Mouse (Mus musculus) CH12.LX (cell line): ENCODE measurements around the gene Gcnt1. TPM values are rescaled to one million over a fixed set of nuclear protein-coding genes. Genes with fewer than 3 reads are reported as not detected.

Experiments used
- DNase-seq: peaks from one replicate; pipeline ENCODE4 v3.0.0-alpha.2; 2013; ENCODE audit errors: extremely low read depth
- H3K27ac ChIP-seq: 2 replicates; pipeline ENCODE4 v1.5.1; 2012; ENCODE audit warnings: low read depth, mild to moderate bottlenecking, control low read depth, moderate library complexity; ENCODE audit not compliant: insufficient read depth
- H3K27me3 ChIP-seq: replicated peaks from 2 replicates; pipeline ENCODE3; 2012; ENCODE audit warnings: inconsistent platforms
- H3K36me3 ChIP-seq, 2 experiments: replicated peaks in 1 of 2; 2 replicates each; pipeline versions ENCODE3 to v1.6.1; 2012; ENCODE audit warnings: inconsistent platforms in 1 of 2, low read length in 1 of 2, mild to moderate bottlenecking in 1 of 2, mixed read lengths in 1 of 2, moderate library complexity in 1 of 2; ENCODE audit not compliant: control insufficient read depth in 1 of 2, insufficient read depth in 1 of 2
- H3K4me1 ChIP-seq, 2 experiments: 2 replicates each; pipeline ENCODE4 v1.6.1; 2012; ENCODE audit warnings: inconsistent platforms in 1 of 2, moderate library complexity in 1 of 2; ENCODE audit not compliant: insufficient read depth in 2 of 2, control insufficient read depth in 1 of 2
- H3K4me2 ChIP-seq: 2 replicates; pipeline ENCODE4 v1.6.1; 2012; ENCODE audit warnings: low read depth, mild to moderate bottlenecking, control low read depth; ENCODE audit not compliant: poor library complexity, insufficient read depth, severe bottlenecking
- H3K4me3 ChIP-seq, 3 experiments: fragments of 150-350 bp in 1 of 3; sonication (generic) in 1 of 3; replicated peaks in 1 of 3; 2 replicates each; pipeline versions ENCODE3 to v1.5.1; 2011 to 2012; ENCODE audit warnings: low read depth in 2 of 3, low read length in 2 of 3, mild to moderate bottlenecking in 2 of 3, moderate library complexity in 2 of 3, control low read depth in 1 of 3, improper control_type of control experiment in 1 of 3, inconsistent platforms in 1 of 3, mixed read lengths in 1 of 3; ENCODE audit not compliant: poor library complexity in 1 of 3
- H3K79me2 ChIP-seq: replicated peaks from 2 replicates; pipeline ENCODE4 v1.6.1; 2012; ENCODE audit warnings: mild to moderate bottlenecking, moderate library complexity; ENCODE audit not compliant: control insufficient read depth, poor library complexity, insufficient read depth, severe bottlenecking; ENCODE audit errors: extremely low read depth
- H3K9ac ChIP-seq: 2 replicates; pipeline ENCODE4 v1.6.1; 2012; ENCODE audit warnings: low read depth, mild to moderate bottlenecking, control low read depth, moderate library complexity; ENCODE audit not compliant: insufficient read depth
- H3K9me3 ChIP-seq: replicated peaks from 2 replicates; pipeline ENCODE3; 2012; ENCODE audit warnings: low read length, inconsistent platforms, mixed read lengths
- BHLHE40 ChIP-seq: IDR thresholded peaks from 2 replicates; pipeline ENCODE4 v1.6.1; 2011; ENCODE audit warnings: mild to moderate bottlenecking, low read depth, low read length, improper control_type of control experiment
- CHD2 ChIP-seq: IDR thresholded peaks from 2 replicates; pipeline ENCODE4 v1.6.1; 2011; ENCODE audit warnings: low read length, improper control_type of control experiment
- EP300 ChIP-seq: IDR thresholded peaks from 2 replicates; pipeline ENCODE4 v1.6.1; 2011; ENCODE audit warnings: low read length, improper control_type of control experiment
- ETS1 ChIP-seq: conservative IDR thresholded peaks from 2 replicates; pipeline ENCODE4 v1.6.1; 2012; ENCODE audit warnings: low read depth, mild to moderate bottlenecking, inconsistent platforms, low read length, improper control_type of control experiment, moderate library complexity
- GABPA ChIP-seq: IDR thresholded peaks from 2 replicates; pipeline ENCODE4 v1.6.1; 2012; ENCODE audit warnings: low read depth, low read length, improper control_type of control experiment, inconsistent platforms; ENCODE audit not compliant: insufficient replicate concordance
- JUN ChIP-seq: IDR thresholded peaks from 2 replicates; pipeline ENCODE4 v1.6.1; 2011; ENCODE audit warnings: low read depth, mild to moderate bottlenecking, low read length, improper control_type of control experiment, moderate library complexity; ENCODE audit not compliant: insufficient read depth
- MAFK ChIP-seq: IDR thresholded peaks from 2 replicates; pipeline ENCODE4 v1.6.1; 2011; ENCODE audit warnings: low read length, improper control_type of control experiment; ENCODE audit not compliant: insufficient replicate concordance
- MAZ ChIP-seq: IDR thresholded peaks from 2 replicates; pipeline ENCODE4 v1.6.1; 2012; ENCODE audit warnings: low read depth, mild to moderate bottlenecking, inconsistent platforms, low read length, improper control_type of control experiment, moderate library complexity
- NELFE ChIP-seq: IDR thresholded peaks from 2 replicates; pipeline ENCODE4 v1.6.1; 2011; ENCODE audit warnings: low read depth, low read length, improper control_type of control experiment
- POLR2A ChIP-seq: IDR thresholded peaks from 2 replicates; pipeline ENCODE4 v1.6.1; 2011; ENCODE audit warnings: low read depth, mild to moderate bottlenecking, improper control_type of control experiment, low read length
- POLR2AphosphoS2 ChIP-seq: IDR thresholded peaks from 2 replicates; pipeline ENCODE4 v1.6.1; 2011; ENCODE audit warnings: low read depth, low read length, improper control_type of control experiment
- RAD21 ChIP-seq: IDR thresholded peaks from 2 replicates; pipeline ENCODE4 v1.6.1; 2011; ENCODE audit warnings: low read depth, mild to moderate bottlenecking, low read length, improper control_type of control experiment, moderate library complexity
- TBP ChIP-seq: conservative IDR thresholded peaks from 2 replicates; pipeline ENCODE4 v1.6.1; 2011; ENCODE audit warnings: low read depth, low read length, improper control_type of control experiment
- TCF12 ChIP-seq: IDR thresholded peaks from 2 replicates; pipeline ENCODE4 v1.6.1; 2014; ENCODE audit warnings: low read depth, mild to moderate bottlenecking, inconsistent platforms, low read length, improper control_type of control experiment
- USF1 ChIP-seq: IDR thresholded peaks from 2 replicates; pipeline ENCODE4 v1.6.1; 2014; ENCODE audit warnings: low read depth, mild to moderate bottlenecking, inconsistent platforms, low read length, improper control_type of control experiment
- ZC3H11A ChIP-seq: IDR thresholded peaks from 2 replicates; pipeline ENCODE4 v1.6.1; 2012; ENCODE audit warnings: low read depth, mild to moderate bottlenecking, inconsistent platforms, low read length, improper control_type of control experiment
- ZMIZ1 ChIP-seq: IDR thresholded peaks from 2 replicates; pipeline ENCODE4 v1.6.1; 2012; ENCODE audit warnings: low read depth, mild to moderate bottlenecking, inconsistent platforms, low read length, improper control_type of control experiment
- dilution Hi-C: fragments of 300-500 bp; cut with MboI; formaldehyde crosslinking; loops from 2 replicates; pipeline ENCODE4 v1.14.3; 2020; ENCODE audit warnings: low sequenced_read_pairs; ENCODE audit not compliant: extremely low pct_unique_long_range_greater_than_20kb, extremely low pct_ligation_motif_present
- in situ Hi-C: fragments of 300-500 bp; cut with MboI; formaldehyde crosslinking; loops from 3 replicates; pipeline ENCODE4 v1.14.3; 2019; ENCODE audit warnings: low sequenced_read_pairs, low pct_ligation_motif_present, low pct_unique_long_range_greater_than_20kb, mixed read lengths
- polyA plus RNA-seq: library from polyadenylated mRNA; unstranded; fragments of >175 nt; gene quantifications from 2 replicates; pipeline ENCODE4 v1.2.1, GENCODE M21; 2012; ENCODE audit warnings: low read depth; ENCODE audit not compliant: insufficient read length
- total RNA-seq, 2 experiments: library from RNA; depleted of rRNA; stranded (reverse); fragments of 300-350 nt in 1 of 2; fragments of >200 nt in 1 of 2; gene quantifications; 2 replicates each; pipeline ENCODE4 v1.2.3; 2012 to 2014

The Gcnt1 gene
- total and polyA plus RNA-seq, 3 experiments, result 4.2 to 7.6 (median 6.6) TPM

DNA sequence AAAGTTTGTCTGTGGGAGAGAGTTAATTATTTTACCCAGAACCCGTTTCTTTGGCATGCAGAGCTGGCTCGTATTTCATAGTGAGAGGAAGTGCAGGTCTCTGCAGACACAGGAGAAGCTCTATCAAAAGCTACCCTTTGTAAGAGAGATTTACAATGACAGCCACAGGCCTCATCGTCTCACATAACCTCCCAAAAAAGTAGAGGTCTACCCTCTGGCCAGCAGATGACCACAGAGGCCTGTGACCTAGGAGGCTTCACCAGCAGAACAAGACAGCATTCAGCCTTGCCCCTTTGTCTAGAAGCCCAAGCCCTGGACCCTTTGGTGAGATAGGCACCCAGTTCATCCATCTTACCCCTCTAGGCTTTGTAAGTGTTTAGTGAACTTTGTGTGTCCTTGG lies 53.9 kb downstream of the Gcnt1 start:
- TF ChIP-seq BHLHE40, result no peak

DNA sequence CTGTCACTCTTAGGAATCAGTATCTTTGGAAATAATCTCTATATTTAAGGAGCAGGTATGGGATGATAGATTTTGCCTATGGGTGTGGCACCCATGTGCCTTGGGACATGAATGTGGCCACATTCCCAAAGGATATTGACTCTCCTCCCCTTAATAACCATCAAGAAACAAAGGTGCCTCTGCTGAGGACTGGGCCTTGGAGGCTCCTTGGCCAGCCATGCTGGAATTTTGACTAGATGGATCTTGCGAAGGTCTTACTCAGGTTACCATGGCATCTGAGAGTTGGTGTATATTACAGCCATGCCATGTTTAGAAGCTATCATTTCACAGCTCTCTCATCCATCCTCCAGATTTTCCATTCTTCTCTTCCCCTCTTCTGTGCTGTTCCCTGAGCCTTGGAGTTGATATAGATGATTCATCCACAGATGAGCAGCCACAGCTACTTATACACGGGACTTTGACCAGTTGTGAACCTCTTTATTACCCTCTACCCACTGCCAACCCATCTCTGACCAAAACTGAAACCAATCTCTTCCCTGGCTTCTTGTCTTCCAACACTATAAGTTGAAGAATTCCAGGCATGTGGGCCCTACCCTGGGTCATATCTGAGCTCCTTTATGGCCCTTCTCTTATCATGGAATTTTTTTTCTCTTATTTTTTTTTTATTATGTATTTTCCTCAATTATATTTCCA lies 56.2 kb downstream of the Gcnt1 start:
- Histone ChIP-seq H3K36me3 (no peaks in the 10 kb centered on the region), H3K27me3 (no peaks in the 10 kb centered on the region), H3K4me3 (no peak overlapping the region), H3K4me1 (peaks cover 3 to 8% of the 10 kb centered on the region in 2 experiments; a peak in 2 of 4 replicates), H3K27ac (no peak overlapping the region), H3K9ac (no peak overlapping the region)
- dilution Hi-C loops, result no loop called here
- no peak for DNase-seq
- in situ Hi-C loops, result no loop called here
- TF ChIP-seq POLR2AphosphoS2 (no peak), CHD2 (no peak), RAD21 (no peak), POLR2A (no peak), ETS1 (no peak), TCF12 (no peak), ZMIZ1 (no peak), BHLHE40 (no peak), EP300 (no peak), USF1 (no peak), GABPA (no peak), MAZ (no peak), MAFK (no peak), JUN (no peak), TBP (no peak), NELFE (no peak), ZC3H11A (no peak)
- TF ChIP-seq, all 38 proteins: peak for 0
- no peaks in the 10 kb centered on the region for H3K9me3 ChIP-seq
- no peaks in the 10 kb centered on the region for H3K79me2 ChIP-seq
- H3K4me2 ChIP-seq, result no peak overlapping the region

More for the DNA sequence above, 53.9 kb downstream of the Gcnt1 start:
- H3K27me3 ChIP-seq, result no peaks in the 10 kb centered on the region
- H3K4me3 ChIP-seq, result no peak overlapping the region
- H3K36me3 ChIP-seq, result no peaks in the 10 kb centered on the region
- dilution Hi-C loops (no loop called here), in situ Hi-C loops (no loop called here)
- H3K79me2 ChIP-seq, result no peaks in the 10 kb centered on the region
- H3K4me1 ChIP-seq, result peaks cover 3% of the 10 kb centered on the region in 2 experiments; a peak in 2 of 4 replicates
- no peak overlapping the region for H3K9ac ChIP-seq
- H3K4me2 ChIP-seq, result no peak overlapping the region
- H3K9me3 ChIP-seq, result no peaks in the 10 kb centered on the region
- H3K27ac ChIP-seq, result no peak overlapping the region
- DNase-seq, result no peak
